Mouse (Mus musculus): ENCODE results near the gene F930015N05Rik. TPM values are rescaled to one million over a fixed set of nuclear protein-coding genes. Genes with fewer than 3 reads are reported as not detected.

F930015N05Rik gene
- total RNA-seq, 4 experiments from 2014 or later = 0.29 to 1.0 (median 0.64) TPM

Other genes with a start within 250 kb of the F930015N05Rik start
- gene Hs3st3a1, start 1.3 kb downstream of the F930015N05Rik start, total RNA-seq (2022) = under 1 TPM; 0.70 to 0.91 (median 0.77) TPM

Data from layer of hippocampus, adult 8-10 months (tissue).